Mouse (Mus musculus) embryonic fibroblast, embryonic 13.5 days (primary cell): ENCODE measurements around the gene Znrf2. TPM values are rescaled to one million over a fixed set of nuclear protein-coding genes. Genes with fewer than 3 reads are reported as not detected.

Experiments
- H3K27ac ChIP-seq: 2 replicates; pipeline ENCODE4 v1.5.1; 2012; ENCODE audit warnings: low read length, control low read depth, inconsistent platforms; ENCODE audit not compliant: insufficient read depth
- H3K4me1 ChIP-seq: 2 replicates; pipeline ENCODE4 v1.6.1; 2011; ENCODE audit warnings: low read length; ENCODE audit not compliant: control insufficient read depth, insufficient read depth
- H3K4me3 ChIP-seq: 2 replicates; pipeline ENCODE4 v1.5.1; 2011; ENCODE audit warnings: mild to moderate bottlenecking, control low read depth, low read length; ENCODE audit not compliant: insufficient read depth
- CTCF ChIP-seq: IDR thresholded peaks from 2 replicates; pipeline ENCODE4 v1.5.1; 2011; ENCODE audit warnings: mild to moderate bottlenecking, control low read depth, low read length, moderate library complexity, borderline replicate concordance; ENCODE audit not compliant: insufficient read depth
- POLR2A ChIP-seq: IDR thresholded peaks from 2 replicates; pipeline ENCODE4 v1.6.1; 2011; ENCODE audit warnings: low read depth, mild to moderate bottlenecking, control low read depth, low read length, moderate library complexity
- polyA plus RNA-seq: library from polyadenylated mRNA; stranded (reverse); fragments of >200 nt; gene quantifications from 2 replicates; pipeline ENCODE4 v1.2.4, GENCODE M21; 2011; ENCODE audit warnings: low read depth; ENCODE audit not compliant: missing spikeins, insufficient read length

Gene Znrf2
- polyA plus RNA-seq, 1 experiment: 8.7 TPM

DNA sequence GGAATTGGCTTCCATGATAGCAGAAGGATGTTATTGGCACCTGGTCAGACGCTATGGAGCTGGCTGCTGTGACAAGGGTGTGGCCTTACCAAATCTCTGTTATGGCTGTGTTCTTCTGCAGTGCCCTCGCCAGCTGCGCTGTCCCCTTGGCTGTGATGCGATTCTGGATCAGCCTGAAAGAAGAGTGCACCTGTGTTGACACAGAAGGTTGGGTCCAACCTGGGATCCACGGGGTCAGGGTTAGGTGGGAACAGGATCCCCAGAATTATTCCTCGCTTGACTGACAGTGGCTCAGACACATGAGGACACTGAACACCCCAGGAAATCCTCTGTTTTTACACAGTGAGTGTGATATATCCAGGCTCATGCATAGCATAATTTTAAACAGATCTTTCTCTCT lies 111.2 kb downstream of the Znrf2 start:
- H3K27ac ChIP-seq: no peak overlapping the region
- no peak for TF ChIP-seq POLR2A
- no peak for TF ChIP-seq CTCF
- no peaks in the 10 kb centered on the region for H3K4me1 ChIP-seq
- no peak overlapping the region for H3K4me3 ChIP-seq

DNA sequence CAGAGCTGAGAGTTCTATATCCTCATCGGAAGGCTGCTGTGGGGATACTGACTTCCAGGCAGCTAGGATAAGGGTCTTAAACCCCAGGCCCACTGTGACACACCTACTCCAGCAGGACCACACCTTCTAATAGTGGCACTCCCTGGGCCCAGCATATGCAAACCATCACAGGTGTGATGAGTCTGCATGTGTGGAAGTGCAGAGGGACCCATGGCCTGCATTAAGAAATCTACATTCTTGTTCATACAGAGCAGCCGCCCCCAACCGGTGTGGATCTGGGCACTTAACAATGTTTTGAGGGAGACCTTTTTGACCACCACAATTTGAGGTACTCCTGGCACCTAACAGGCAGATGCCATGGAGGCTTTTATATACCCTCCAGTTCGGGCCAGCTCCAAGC lies 114.9 kb downstream of the Znrf2 start:
- H3K4me3 ChIP-seq: no peak overlapping the region
- no peaks in the 10 kb centered on the region for H3K4me1 ChIP-seq
- no peak overlapping the region for H3K27ac ChIP-seq
- TF ChIP-seq POLR2A (no peak), CTCF (no peak)

DNA sequence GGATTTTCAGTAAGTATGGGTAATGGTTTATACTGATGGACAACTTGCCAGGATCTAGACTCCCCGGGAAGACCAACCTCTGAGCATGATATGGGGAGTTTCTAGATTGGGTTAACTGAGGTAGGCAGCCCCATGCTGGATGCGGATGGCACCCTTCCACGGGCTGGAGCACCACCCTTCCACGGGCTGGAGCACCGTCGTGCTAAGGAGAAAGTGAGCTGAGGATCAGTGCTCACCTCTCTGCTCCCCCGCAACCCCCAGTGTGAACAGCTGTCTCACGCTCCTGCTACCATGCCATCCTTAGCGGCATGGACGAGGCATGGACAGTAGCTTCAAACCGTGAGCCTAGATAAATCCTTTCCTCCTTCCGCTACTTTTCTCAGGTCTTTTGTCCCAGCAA lies 115.8 kb downstream of the Znrf2 start:
- TF ChIP-seq CTCF (no peak), POLR2A (no peak)
- Histone ChIP-seq H3K27ac (no peak overlapping the region), H3K4me3 (no peak overlapping the region), H3K4me1 (no peaks in the 10 kb centered on the region)

DNA sequence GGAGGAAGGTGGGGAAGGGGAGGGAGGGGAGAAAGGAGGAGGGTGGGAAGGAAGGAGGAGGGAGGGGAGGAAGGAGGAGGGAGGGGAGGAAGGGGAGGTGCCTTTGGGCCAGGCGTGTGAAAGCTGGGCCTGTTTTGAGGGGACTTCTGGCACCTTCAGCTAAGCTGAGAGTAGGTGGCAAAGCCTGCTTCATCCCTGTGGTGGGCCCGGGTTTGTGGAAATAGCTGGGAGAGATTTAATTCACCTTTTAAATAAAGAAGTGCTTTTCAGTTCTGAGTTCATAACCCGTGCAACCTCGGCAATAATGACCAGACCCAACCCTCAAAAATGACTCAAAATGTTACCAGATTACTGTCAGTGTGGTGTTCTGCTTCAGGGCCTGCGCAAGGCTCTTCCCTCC lies 116.5 kb downstream of the Znrf2 start:
- TF ChIP-seq CTCF (no peak), POLR2A (no peak)
- H3K4me3 ChIP-seq: no peak overlapping the region
- H3K4me1 ChIP-seq: no peaks in the 10 kb centered on the region
- H3K27ac ChIP-seq: no peak overlapping the region

DNA sequence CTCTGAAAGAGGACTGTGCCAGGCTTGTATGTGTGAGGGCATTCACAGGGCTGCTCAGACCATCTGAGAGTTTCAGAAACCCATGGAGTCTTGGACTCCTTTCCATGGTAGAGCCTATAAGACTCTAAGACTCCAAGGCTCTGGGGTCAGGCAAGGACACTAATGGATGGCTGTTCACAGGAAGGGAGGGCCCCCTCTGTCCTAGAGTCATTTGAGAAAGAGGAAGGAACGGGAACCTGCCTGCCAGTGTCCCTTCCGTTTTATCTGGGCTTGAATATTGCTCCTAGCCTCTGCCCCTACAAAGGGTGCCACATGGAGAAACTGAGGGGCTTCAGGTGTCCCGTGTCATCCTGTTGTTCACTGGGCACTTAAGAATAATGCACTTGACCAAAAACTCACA lies 117.2 kb downstream of the Znrf2 start:
- Histone ChIP-seq H3K4me1 (no peaks in the 10 kb centered on the region), H3K27ac (no peak overlapping the region), H3K4me3 (no peak overlapping the region)
- no peak for TF ChIP-seq POLR2A

DNA sequence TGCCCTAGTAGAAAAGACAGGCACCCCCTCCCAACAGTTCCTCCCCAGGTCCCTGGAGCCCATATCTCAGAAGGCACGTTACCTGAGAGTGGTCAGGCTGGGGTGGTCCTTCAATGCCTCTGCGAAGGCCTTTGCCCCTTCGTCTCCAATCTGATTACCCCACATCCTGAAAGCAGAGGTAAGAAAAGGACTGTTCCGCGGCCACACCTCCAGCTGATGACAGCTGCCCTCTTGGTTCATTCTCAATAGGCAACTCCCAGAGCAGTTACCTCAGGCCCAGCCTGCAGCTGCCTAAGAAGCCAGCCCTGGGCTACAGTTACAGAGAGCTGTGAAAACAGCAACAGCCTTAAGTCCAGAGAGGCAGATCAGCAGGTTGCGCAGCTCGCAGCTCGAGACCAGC lies 117.6 kb downstream of the Znrf2 start:
- H3K27ac ChIP-seq: no peak overlapping the region
- no peaks in the 10 kb centered on the region for H3K4me1 ChIP-seq
- TF ChIP-seq CTCF (no peak), POLR2A (no peak)

DNA sequence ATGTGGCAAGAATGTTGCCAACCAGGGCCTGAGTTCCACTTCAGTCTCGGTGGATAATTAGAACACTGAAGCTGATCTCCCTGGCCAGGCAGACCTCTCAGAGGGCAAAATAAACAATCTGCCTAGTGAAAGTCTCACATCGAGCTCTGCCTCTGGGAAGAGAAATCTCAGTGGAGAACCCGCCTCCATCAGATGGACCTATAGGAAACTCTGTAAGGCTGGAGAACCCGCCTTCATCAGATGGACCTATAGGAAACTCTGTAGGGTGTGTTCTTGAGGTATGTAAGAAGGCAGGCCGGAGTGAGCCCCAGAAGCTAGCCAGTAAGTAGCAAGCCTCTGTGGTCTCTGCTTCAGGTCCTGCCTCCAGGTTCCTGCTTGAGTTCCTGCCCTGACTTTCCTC lies 118.2 kb downstream of the Znrf2 start:
- TF ChIP-seq CTCF: no peak
- TF ChIP-seq POLR2A: no peak
- H3K4me3 ChIP-seq: no peak overlapping the region
- no peak overlapping the region for H3K27ac ChIP-seq
- H3K4me1 ChIP-seq: no peaks in the 10 kb centered on the region

More for the DNA sequence above, 117.6 kb downstream of the Znrf2 start:
- no peak overlapping the region for H3K4me3 ChIP-seq

DNA sequence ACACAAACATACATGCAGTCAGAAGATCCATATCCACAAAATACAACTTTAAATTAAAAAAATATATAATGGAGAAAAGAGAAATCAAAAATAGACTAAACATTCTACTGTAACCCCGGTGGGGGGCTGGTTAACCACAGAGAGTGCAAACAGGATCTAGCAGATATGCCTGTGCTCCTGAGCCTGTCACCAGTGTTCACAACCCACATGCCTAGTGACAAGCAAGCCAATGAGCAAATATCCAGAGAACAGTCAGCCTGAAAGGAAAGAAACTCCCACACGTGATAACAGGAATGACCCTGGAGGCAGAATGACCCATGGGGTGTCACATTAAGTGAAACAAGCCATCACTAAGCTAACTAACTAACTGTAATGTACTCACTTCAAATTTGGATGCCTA lies 119.8 kb downstream of the Znrf2 start:
- Histone ChIP-seq H3K27ac (no peak overlapping the region), H3K4me1 (no peaks in the 10 kb centered on the region), H3K4me3 (no peak overlapping the region)
- TF ChIP-seq POLR2A (no peak), CTCF (no peak)

DNA sequence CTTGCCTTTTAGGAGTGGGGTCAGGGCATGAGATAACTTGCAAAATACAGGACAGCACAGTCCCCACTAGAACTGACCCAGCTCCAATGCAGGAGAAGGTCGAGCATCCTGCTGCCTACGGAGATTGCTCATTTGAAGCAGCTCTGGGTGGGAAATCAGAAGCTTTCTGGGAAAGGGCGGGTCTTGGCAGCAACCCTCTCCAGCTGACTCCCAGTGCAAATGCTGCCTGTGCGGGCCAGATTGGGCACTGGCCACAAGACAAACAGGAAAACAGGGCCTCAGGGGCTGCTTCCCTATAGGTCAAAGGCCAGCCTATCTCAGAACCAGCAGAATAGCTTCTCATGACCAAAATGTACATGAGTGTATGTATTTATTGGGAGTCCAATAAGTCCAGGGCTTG lies 122.9 kb downstream of the Znrf2 start:
- no peak for TF ChIP-seq CTCF
- no peak for TF ChIP-seq POLR2A
- no peaks in the 10 kb centered on the region for H3K4me1 ChIP-seq
- H3K27ac ChIP-seq: no peak overlapping the region
- no peak overlapping the region for H3K4me3 ChIP-seq

DNA sequence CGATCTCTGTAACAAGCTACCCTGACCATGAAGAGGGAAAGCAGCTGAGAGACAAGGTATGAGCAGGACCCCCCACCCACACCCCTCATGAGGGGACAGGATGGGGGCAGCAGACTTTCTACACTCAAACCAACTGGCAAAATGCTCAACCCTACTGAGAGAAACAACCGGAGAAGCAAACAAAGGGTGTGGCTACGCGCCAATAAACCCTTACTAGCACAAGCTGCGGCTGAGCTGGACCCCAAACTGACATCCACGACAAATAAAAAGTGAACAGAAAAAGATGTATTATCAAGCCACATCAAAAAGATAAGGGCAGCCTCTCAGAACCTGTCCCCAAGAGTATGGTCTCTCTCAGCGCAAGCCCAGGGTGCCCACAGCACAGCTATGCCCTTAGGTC lies 123.4 kb downstream of the Znrf2 start:
- Histone ChIP-seq H3K27ac (no peak overlapping the region), H3K4me1 (no peaks in the 10 kb centered on the region), H3K4me3 (no peak overlapping the region)
- no peak for TF ChIP-seq POLR2A
- no peak for TF ChIP-seq CTCF

DNA sequence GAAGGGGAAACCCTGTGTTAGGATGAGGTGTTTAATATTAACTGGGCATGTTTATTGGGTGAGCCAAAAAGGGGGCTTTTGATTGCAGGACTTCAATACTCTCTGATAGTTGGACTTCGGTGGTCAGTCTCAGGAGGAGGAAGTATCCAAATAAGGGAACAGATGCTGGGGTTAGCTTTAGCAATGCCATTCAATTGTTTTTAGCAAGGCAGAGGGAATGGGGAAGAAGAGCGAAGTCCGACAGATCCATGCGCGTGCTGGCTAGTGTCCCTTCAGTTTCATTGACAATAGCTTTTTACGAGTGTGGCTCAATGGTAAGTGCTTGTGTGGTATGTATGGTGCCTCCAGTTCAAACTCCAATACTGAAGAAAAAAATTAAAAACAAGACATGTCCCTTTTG lies 124.4 kb downstream of the Znrf2 start:
- Histone ChIP-seq H3K4me1 (no peaks in the 10 kb centered on the region), H3K4me3 (no peak overlapping the region), H3K27ac (no peak overlapping the region)
- TF ChIP-seq POLR2A (no peak), CTCF (no peak)

Other genes with a start within 250 kb of the Znrf2 start
- 7.0 and 9.1 TPM in 2 replicates for gene Plekha8, start 221.8 kb upstream of the Znrf2 start, polyA plus RNA-seq
- 59.6 and 61.2 TPM in 2 replicates for gene Fkbp14, start 219.6 kb upstream of the Znrf2 start, polyA plus RNA-seq
- gene Mturn, start 135.3 kb upstream of the Znrf2 start, polyA plus RNA-seq: 1.3 and 1.8 TPM in 2 replicates
- gene Nod1, start 155.7 kb downstream of the Znrf2 start, polyA plus RNA-seq: 5.9 and 7.3 TPM in 2 replicates
- 7.2 and 14.8 TPM in 2 replicates for gene Ggct, start 176.0 kb downstream of the Znrf2 start, polyA plus RNA-seq
- 321 and 336 TPM in 2 replicates for gene Gars, start 221.1 kb downstream of the Znrf2 start, polyA plus RNA-seq